Mouse (Mus musculus) heart, embryonic 15.5 days (tissue): ENCODE measurements around the gene Ssbp3. TPM values are rescaled to one million over a fixed set of nuclear protein-coding genes. Genes with fewer than 3 reads are reported as not detected.

Experiments
- ATAC-seq: fragments of 200-750 bp; cut with Nextera tagmentation; replicated peaks from 2 replicates; pipeline ENCODE4 v1.8.0; 2017; ENCODE audit warnings: low read depth, moderate TSS enrichment; ENCODE audit not compliant: insufficient number of reproducible peaks, insufficient read depth, low FRiP score
- H3K27ac ChIP-seq: fragments of 300-500 bp; sonication (generic); 2 replicates; pipeline ENCODE4 v1.5.1; 2015; ENCODE audit warnings: mild to moderate bottlenecking, inconsistent platforms
- H3K27me3 ChIP-seq: fragments of 300-500 bp; sonication (generic); 2 replicates; pipeline ENCODE4 v1.6.1; 2015; ENCODE audit warnings: inconsistent platforms
- H3K36me3 ChIP-seq: fragments of 300-500 bp; sonication (generic); 2 replicates; pipeline ENCODE4 v1.6.1; 2015; ENCODE audit warnings: mild to moderate bottlenecking, inconsistent platforms
- H3K4me1 ChIP-seq: fragments of 300-500 bp; sonication (generic); replicated peaks from 2 replicates; pipeline ENCODE4 v1.6.1; 2015; ENCODE audit warnings: inconsistent platforms
- H3K4me2 ChIP-seq: fragments of 300-500 bp; sonication (generic); 2 replicates; pipeline ENCODE4 v1.6.1; 2015; ENCODE audit warnings: inconsistent platforms, mild to moderate bottlenecking, moderate library complexity
- H3K4me3 ChIP-seq: fragments of 300-500 bp; sonication (generic); 2 replicates; pipeline ENCODE4 v1.5.1; 2015; ENCODE audit warnings: mild to moderate bottlenecking, inconsistent platforms
- H3K9ac ChIP-seq: fragments of 300-500 bp; sonication (generic); 2 replicates; pipeline ENCODE4 v1.6.1; 2015; ENCODE audit warnings: mild to moderate bottlenecking, inconsistent platforms
- H3K9me3 ChIP-seq: fragments of 300-500 bp; sonication (generic); replicated peaks from 2 replicates; pipeline ENCODE4 v1.6.1; 2016; ENCODE audit warnings: inconsistent platforms
- whole genome bisulfite sequencing: fragments of 180-500 bp; shearing (Covaris S2); methylation state at CpG from one replicate; pipeline ENCODE4 v1.1.7; 2015; ENCODE audit warnings: mixed read lengths; 5-methylcytosine and 5-hydroxymethylcytosine counted together
- polyA plus RNA-seq: library from polyadenylated mRNA; unstranded; fragments of >200 nt; fragmentation: Nextera tagmentation; extraction: Ambion mirVana; gene quantifications from 2 replicates; pipeline ENCODE4 v1.2.1, GENCODE M21; 2015

Gene Ssbp3
- polyA plus RNA-seq, 1 experiment from 2014 or later: 53.3 TPM

- Histone ChIP-seq H3K4me2 (no peak overlapping the region), H3K27ac (no peak overlapping the region), H3K27me3 (no peaks in the 10 kb centered on the region), H3K9ac (no peak overlapping the region), H3K9me3 (no peaks in the 10 kb centered on the region), H3K4me3 (no peak overlapping the region), H3K4me1 (peaks cover 61% of the 10 kb centered on the region), H3K36me3 (no peaks in the 10 kb centered on the region; the same call in 1 of the 2 replicates)
- no peak for ATAC-seq
- WGBS: 66% methylated on average over 9 of the region's 9 CpGs
Observed at GRCm38 (mm10) chr4:107013817-107014260, 103.3 kb downstream of the Ssbp3 start.

GRCm38 (mm10) chr4:107015971-107016511 lies 105.5 kb downstream of the Ssbp3 start:
- Histone ChIP-seq H3K4me3 (no peak overlapping the region), H3K9me3 (no peaks in the 10 kb centered on the region), H3K27me3 (no peaks in the 10 kb centered on the region), H3K27ac (no peak overlapping the region; the same call in 1 of the 2 replicates), H3K9ac (no peak overlapping the region), H3K4me2 (no peak overlapping the region), H3K36me3 (no peaks in the 10 kb centered on the region), H3K4me1 (peaks cover 78% of the 10 kb centered on the region)
- no peak for ATAC-seq
- WGBS: 66% methylated on average over 13 of the region's 13 CpGs

- no peaks in the 10 kb centered on the region for H3K9me3 ChIP-seq
- H3K27me3 ChIP-seq: no peaks in the 10 kb centered on the region
- H3K36me3 ChIP-seq: no peaks in the 10 kb centered on the region
- no peak overlapping the region for H3K4me3 ChIP-seq
- peaks cover 71% of the 10 kb centered on the region for H3K4me1 ChIP-seq
- no peak for ATAC-seq
- H3K4me2 ChIP-seq: no peak overlapping the region
- H3K9ac ChIP-seq: no peak overlapping the region
- H3K27ac ChIP-seq: no peak overlapping the region
Observed at GRCm38 (mm10) chr4:107017257-107017656, 106.8 kb downstream of the Ssbp3 start.

- Histone ChIP-seq H3K9me3 (no peaks in the 10 kb centered on the region), H3K4me1 (peaks cover 58% of the 10 kb centered on the region), H3K4me3 (no peak overlapping the region), H3K27ac (peak overlapping the region; percentile 54), H3K27me3 (no peaks in the 10 kb centered on the region), H3K36me3 (no peaks in the 10 kb centered on the region), H3K9ac (no peak overlapping the region), H3K4me2 (no peak overlapping the region)
- ATAC-seq: no peak
- WGBS: 33% methylated on average over 3 of the region's 3 CpGs
Observed at GRCm38 (mm10) chr4:107018521-107018920, 108.0 kb downstream of the Ssbp3 start.

- Histone ChIP-seq H3K27ac (peak overlapping the region; percentile 54), H3K9me3 (no peaks in the 10 kb centered on the region), H3K9ac (no peak overlapping the region), H3K4me3 (no peak overlapping the region), H3K27me3 (no peaks in the 10 kb centered on the region), H3K36me3 (no peaks in the 10 kb centered on the region), H3K4me2 (no peak overlapping the region), H3K4me1 (peaks cover 55% of the 10 kb centered on the region)
- ATAC-seq: no peak
- 18% methylated on average over 7 of the region's 7 CpGs for WGBS
Observed at GRCm38 (mm10) chr4:107019027-107019426, 108.5 kb downstream of the Ssbp3 start.

- 62% methylated on average over 5 of the region's 5 CpGs for WGBS
- H3K4me2 ChIP-seq: no peak overlapping the region
- no peaks in the 10 kb centered on the region for H3K9me3 ChIP-seq
- H3K27me3 ChIP-seq: no peaks in the 10 kb centered on the region
- peaks cover 51% of the 10 kb centered on the region for H3K4me1 ChIP-seq
- no peak for ATAC-seq
- H3K36me3 ChIP-seq: no peaks in the 10 kb centered on the region
- no peak overlapping the region for H3K27ac ChIP-seq
- no peak overlapping the region for H3K4me3 ChIP-seq
- no peak overlapping the region for H3K9ac ChIP-seq
Observed at GRCm38 (mm10) chr4:107020287-107021000, 109.9 kb downstream of the Ssbp3 start.

- Histone ChIP-seq H3K36me3 (no peaks in the 10 kb centered on the region), H3K9ac (no peak overlapping the region), H3K4me3 (no peak overlapping the region), H3K27me3 (no peaks in the 10 kb centered on the region), H3K9me3 (no peaks in the 10 kb centered on the region), H3K27ac (no peak overlapping the region), H3K4me2 (no peak overlapping the region), H3K4me1 (peaks cover 46% of the 10 kb centered on the region)
- ATAC-seq: no peak
- 56% methylated on average over 3 of the region's 3 CpGs for WGBS
Observed at GRCm38 (mm10) chr4:107021464-107021863, 111.0 kb downstream of the Ssbp3 start.

- WGBS: 88% methylated on average over 7 of the region's 7 CpGs
- no peaks in the 10 kb centered on the region for H3K9me3 ChIP-seq
Observed at GRCm38 (mm10) chr4:107024899-107025298, 114.4 kb downstream of the Ssbp3 start.

GRCm38 (mm10) chr4:107025369-107025768 lies 114.9 kb downstream of the Ssbp3 start:
- Histone ChIP-seq H3K9me3 (no peaks in the 10 kb centered on the region), H3K4me2 (no peak overlapping the region), H3K9ac (no peak overlapping the region), H3K4me1 (peaks cover 8% of the 10 kb centered on the region; the same call in 1 of the 2 replicates), H3K4me3 (no peak overlapping the region), H3K36me3 (no peaks in the 10 kb centered on the region), H3K27ac (no peak overlapping the region), H3K27me3 (no peaks in the 10 kb centered on the region)
- WGBS: 94% methylated on average over 5 of the region's 5 CpGs
- no peak for ATAC-seq

More at GRCm38 (mm10) chr4:107024899-107025298, 114.4 kb downstream of the Ssbp3 start:
- Histone ChIP-seq H3K4me1 (peaks cover 12% of the 10 kb centered on the region), H3K27me3 (no peaks in the 10 kb centered on the region), H3K4me2 (no peak overlapping the region), H3K36me3 (no peaks in the 10 kb centered on the region), H3K9ac (no peak overlapping the region), H3K27ac (no peak overlapping the region), H3K4me3 (no peak overlapping the region)
- no peak for ATAC-seq

GRCm38 (mm10) chr4:107026451-107026850 lies 116.0 kb downstream of the Ssbp3 start:
- no peak for ATAC-seq
- no peak overlapping the region for H3K4me3 ChIP-seq
- no peaks in the 10 kb centered on the region for H3K27me3 ChIP-seq
- H3K36me3 ChIP-seq: peaks cover 8% of the 10 kb centered on the region; the same call in 1 of the 2 replicates
- peaks cover 6% of the 10 kb centered on the region; the same call in 1 of the 2 replicates for H3K4me1 ChIP-seq
- no peak overlapping the region for H3K9ac ChIP-seq
- H3K9me3 ChIP-seq: no peaks in the 10 kb centered on the region
- WGBS: 46% methylated on average over 8 of the region's 8 CpGs
- no peak overlapping the region for H3K4me2 ChIP-seq
- H3K27ac ChIP-seq: no peak overlapping the region

- WGBS: 85% methylated on average over 4 of the region's 4 CpGs
- Histone ChIP-seq H3K9me3 (no peaks in the 10 kb centered on the region), H3K9ac (no peak overlapping the region), H3K4me3 (no peak overlapping the region), H3K4me1 (peaks cover 10% of the 10 kb centered on the region), H3K36me3 (peaks cover 47% of the 10 kb centered on the region), H3K27ac (no peak overlapping the region), H3K27me3 (no peaks in the 10 kb centered on the region), H3K4me2 (no peak overlapping the region)
- ATAC-seq: no peak
Observed at GRCm38 (mm10) chr4:107035689-107036088, 125.2 kb downstream of the Ssbp3 start.

GRCm38 (mm10) chr4:107036985-107037384 lies 126.5 kb downstream of the Ssbp3 start:
- H3K9me3 ChIP-seq: no peaks in the 10 kb centered on the region
- no peak overlapping the region for H3K9ac ChIP-seq
- H3K4me2 ChIP-seq: no peak overlapping the region
- no peak overlapping the region for H3K27ac ChIP-seq
- H3K27me3 ChIP-seq: no peaks in the 10 kb centered on the region
- ATAC-seq: no peak
- peaks cover 10% of the 10 kb centered on the region for H3K4me1 ChIP-seq
- WGBS: 92% methylated on average over 2 of the region's 2 CpGs
- H3K36me3 ChIP-seq: peaks cover 46% of the 10 kb centered on the region
- H3K4me3 ChIP-seq: no peak overlapping the region
